Mouse (Mus musculus) cortical plate, adult 2 months (tissue): Measurements from ENCODE around the gene Gnb3.

ENCODE experiments used
- CTCF ChIP-seq: fragments of 200-500 bp; IDR thresholded peaks from 2 replicates; pipeline ENCODE4 v1.5.1; 2011; ENCODE audit warnings: mild to moderate bottlenecking, control low read depth, low read length; ENCODE audit not compliant: insufficient read depth; ENCODE audit errors: extremely low read depth
- POLR2A ChIP-seq: fragments of 200-500 bp; IDR thresholded peaks from 2 replicates; pipeline ENCODE4 v1.6.1; 2011; ENCODE audit warnings: mild to moderate bottlenecking, low read length, control low read depth; ENCODE audit not compliant: insufficient read depth; ENCODE audit errors: extremely low read depth

DNA sequence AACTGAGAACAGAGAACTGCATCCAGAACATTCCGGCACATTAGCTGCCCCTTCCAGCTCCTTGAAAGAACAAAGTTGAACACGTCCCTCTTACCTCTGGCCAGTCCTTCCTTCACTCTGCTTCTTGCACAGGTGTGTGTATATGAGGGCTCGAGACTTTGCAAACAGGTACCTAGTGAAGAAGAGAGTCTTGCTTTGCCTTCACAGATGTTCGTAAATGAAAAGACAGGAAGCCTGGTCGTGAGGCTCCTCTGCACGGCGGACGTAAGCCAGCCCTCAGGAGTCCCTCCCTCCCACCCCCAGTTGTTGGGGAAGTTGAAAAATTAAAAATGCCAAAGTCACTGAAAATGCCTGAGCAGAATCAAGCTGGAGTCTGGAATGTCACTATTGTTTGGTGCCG lies 47.9 kb upstream of the Gnb3 start, which contains the start of gene Cd4:
- TF ChIP-seq POLR2A (no peak), CTCF (no peak)
